Mouse (Mus musculus): ENCODE measurements around the gene Mgp. TPM values are rescaled to one million over a fixed set of nuclear protein-coding genes. Genes with fewer than 3 reads are reported as not detected.
A peak's percentile ranks its signal among the peaks of the same experiment; 100 is the strongest.

Gene Mgp
- 2.7 and 4.0 TPM in 2 replicates for polyA plus RNA-seq (2012; ENCODE audit: insufficient read depth, insufficient read length, missing spikeins)

DNA sequence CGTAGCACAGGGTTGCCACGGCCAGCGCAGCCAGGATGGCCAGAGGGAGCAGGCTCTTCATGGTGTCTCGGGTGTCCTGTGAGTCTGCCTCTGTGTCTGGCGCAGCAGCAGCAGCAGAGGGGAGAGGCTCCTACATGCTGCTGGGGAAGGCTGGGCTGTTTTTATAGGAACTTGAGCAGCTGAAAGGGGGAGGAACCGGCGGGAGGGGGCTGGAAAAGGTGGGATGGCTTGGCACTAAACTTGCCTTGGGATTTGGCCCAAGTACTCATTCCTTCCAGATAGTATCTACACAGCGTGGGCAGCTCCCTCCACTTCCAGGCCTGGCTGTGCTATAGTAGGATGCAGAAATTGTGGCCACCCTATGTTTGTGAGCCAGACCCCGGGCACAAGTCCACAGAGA is at the start of gene Mgp:
Gene Mgp (minus strand): TSS at position 154 of the 400 bp plus-strand sequence.
- no peak within 1 kb of the TSS for H3K27ac ChIP-seq (ENCODE audit: insufficient read depth, low read depth, low read length)
- TF ChIP-seq CTCF (IDR thresholded peaks at IDR 0.05; ENCODE audit: low read depth, low read length) = no peak
- no peak for TF ChIP-seq POLR2A (IDR thresholded peaks at IDR 0.05; ENCODE audit: borderline replicate concordance, low read depth, low read length)
- H3K4me1 ChIP-seq (ENCODE audit: control insufficient read depth, insufficient read depth, low read length) = 0 out of 2 replicates have a peak, but pooled peaks cover 2% of the 10 kb centered on the region
- no peak within 1 kb of the TSS for H3K4me3 ChIP-seq (ENCODE audit: insufficient read depth, low read length)

- H3K27ac ChIP-seq (ENCODE audit: insufficient read depth, low read depth, low read length) = peak overlapping the region; percentile 40
- H3K4me3 ChIP-seq (ENCODE audit: insufficient read depth, low read length) = no peak overlapping the region
- peaks cover 5% of the 10 kb centered on the region for H3K4me1 ChIP-seq (ENCODE audit: control insufficient read depth, insufficient read depth, low read length)
- TF ChIP-seq POLR2A (IDR thresholded peaks at IDR 0.05; ENCODE audit: borderline replicate concordance, low read depth, low read length) = no peak
- TF ChIP-seq CTCF (IDR thresholded peaks at IDR 0.05; ENCODE audit: low read depth, low read length) = no peak
Observed at GRCm38 (mm10) chr6:136925049-136925448, 49.4 kb upstream of the Mgp start.

- peaks cover 5% of the 10 kb centered on the region for H3K4me1 ChIP-seq (ENCODE audit: control insufficient read depth, insufficient read depth, low read length)
- TF ChIP-seq POLR2A (IDR thresholded peaks at IDR 0.05; ENCODE audit: borderline replicate concordance, low read depth, low read length) = no peak
- no peak for TF ChIP-seq CTCF (IDR thresholded peaks at IDR 0.05; ENCODE audit: low read depth, low read length)
- H3K4me3 ChIP-seq (ENCODE audit: insufficient read depth, low read length) = no peak within 1 kb of the TSS
- no peak within 1 kb of the TSS for H3K27ac ChIP-seq (ENCODE audit: insufficient read depth, low read depth, low read length)
Observed at GRCm38 (mm10) chr6:136923532-136923931, 47.9 kb upstream of the Mgp start, which contains the start of gene Pde6h. Pde6h (plus strand) TSS chr6:136923832.

DNA sequence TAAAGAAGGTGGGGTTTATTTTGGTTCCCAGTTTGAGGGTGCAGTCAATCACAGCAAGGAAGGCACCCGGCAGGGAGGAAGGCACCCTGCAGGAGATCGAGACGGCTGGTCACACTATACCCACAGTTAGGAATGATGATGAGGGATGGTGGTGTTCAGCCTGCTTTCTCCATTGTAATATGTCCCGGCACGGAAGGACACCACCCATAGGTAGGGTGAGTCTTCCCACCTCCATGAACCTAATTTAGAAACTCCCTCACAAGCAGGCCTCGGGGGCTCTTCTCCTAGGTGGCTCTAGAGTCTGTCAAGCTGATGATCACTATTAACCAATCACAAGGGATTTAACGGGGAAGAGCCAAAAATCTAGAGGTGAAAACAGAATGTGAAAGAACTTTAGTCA is 47.2 kb upstream of the Mgp start:
- no peak for TF ChIP-seq CTCF (IDR thresholded peaks at IDR 0.05; ENCODE audit: low read depth, low read length)
- no peak for TF ChIP-seq POLR2A (IDR thresholded peaks at IDR 0.05; ENCODE audit: borderline replicate concordance, low read depth, low read length)
- Histone ChIP-seq H3K4me3 (ENCODE audit: insufficient read depth, low read length) (no peak overlapping the region), H3K4me1 (ENCODE audit: control insufficient read depth, insufficient read depth, low read length) (peaks cover 5% of the 10 kb centered on the region)

DNA sequence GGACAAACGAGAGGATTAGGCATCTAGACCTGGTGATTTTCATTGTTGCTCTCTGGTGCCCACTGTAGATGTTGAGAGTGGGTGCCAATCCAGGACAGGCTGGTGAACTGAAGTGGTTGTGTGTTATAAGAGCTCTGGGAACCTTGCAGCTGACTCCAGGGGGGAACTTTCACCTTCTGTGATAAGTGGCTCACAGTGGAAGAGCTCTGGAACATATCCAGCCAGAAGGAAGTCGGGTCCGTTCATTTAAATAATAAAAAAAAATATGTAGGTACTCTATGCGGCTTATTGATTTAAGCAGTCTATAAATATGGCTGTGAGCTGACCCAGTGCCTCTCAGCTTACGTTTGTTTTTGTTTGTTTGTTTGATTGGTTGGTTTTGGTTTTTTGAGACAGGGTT is 46.5 kb upstream of the Mgp start, which contains the start of gene Erp27:
Gene Erp27 (minus strand): TSS at position 101 of the 400 bp plus-strand sequence.
- Histone ChIP-seq H3K27ac (ENCODE audit: insufficient read depth, low read depth, low read length) (no peak within 1 kb of the TSS), H3K4me1 (ENCODE audit: control insufficient read depth, insufficient read depth, low read length) (peaks cover 5% of the 10 kb centered on the region)
- TF ChIP-seq CTCF (IDR thresholded peaks at IDR 0.05; ENCODE audit: low read depth, low read length) = no peak
- TF ChIP-seq POLR2A (IDR thresholded peaks at IDR 0.05; ENCODE audit: borderline replicate concordance, low read depth, low read length) = no peak

More for the DNA sequence above, 47.2 kb upstream of the Mgp start:
- no peak overlapping the region for H3K27ac ChIP-seq (ENCODE audit: insufficient read depth, low read depth, low read length)

DNA sequence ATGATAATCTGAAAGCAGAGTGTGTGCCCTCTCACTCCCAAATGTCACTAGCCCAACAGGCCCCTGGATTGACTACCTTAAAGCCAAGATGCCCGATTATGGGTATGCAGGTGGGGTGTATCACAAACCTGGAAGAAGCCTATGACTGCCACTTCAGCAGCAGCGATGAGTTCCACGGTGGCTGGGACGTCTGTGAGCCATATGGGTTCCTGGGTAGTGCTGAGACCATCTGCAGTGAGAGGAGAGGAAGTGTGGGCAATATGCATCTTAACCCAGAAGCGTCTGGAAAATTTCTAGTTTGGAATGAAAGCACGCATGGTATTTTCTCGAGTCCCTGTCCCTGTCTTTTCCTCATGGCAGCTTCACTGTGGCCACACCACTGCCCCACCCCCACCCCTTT is 46.0 kb upstream of the Mgp start:
- Histone ChIP-seq H3K27ac (ENCODE audit: insufficient read depth, low read depth, low read length) (no peak overlapping the region), H3K4me1 (ENCODE audit: control insufficient read depth, insufficient read depth, low read length) (peaks cover 5% of the 10 kb centered on the region), H3K4me3 (ENCODE audit: insufficient read depth, low read length) (no peak overlapping the region)
- TF ChIP-seq CTCF (IDR thresholded peaks at IDR 0.05; ENCODE audit: low read depth, low read length) (no peak), POLR2A (IDR thresholded peaks at IDR 0.05; ENCODE audit: borderline replicate concordance, low read depth, low read length) (no peak)

More for the DNA sequence above, 46.5 kb upstream of the Mgp start, which contains the start of gene Erp27:
- no peak within 1 kb of the TSS for H3K4me3 ChIP-seq (ENCODE audit: insufficient read depth, low read length)

GRCm38 (mm10) chr6:136920320-136921257 is 45.0 kb upstream of the Mgp start:
- Histone ChIP-seq H3K4me1 (ENCODE audit: control insufficient read depth, insufficient read depth, low read length) (no peaks in the 10 kb centered on the region), H3K4me3 (ENCODE audit: insufficient read depth, low read length) (no peak overlapping the region), H3K27ac (ENCODE audit: insufficient read depth, low read depth, low read length) (no peak overlapping the region)
- peak; percentile 46 for TF ChIP-seq CTCF (IDR thresholded peaks at IDR 0.05; ENCODE audit: low read depth, low read length)
- TF ChIP-seq POLR2A (IDR thresholded peaks at IDR 0.05; ENCODE audit: borderline replicate concordance, low read depth, low read length) = no peak

GRCm38 (mm10) chr6:136917885-136918284 is 42.3 kb upstream of the Mgp start:
- peaks cover 4% of the 10 kb centered on the region for H3K4me1 ChIP-seq (ENCODE audit: control insufficient read depth, insufficient read depth, low read length)
- H3K4me3 ChIP-seq (ENCODE audit: insufficient read depth, low read length) = no peak overlapping the region
- no peak overlapping the region for H3K27ac ChIP-seq (ENCODE audit: insufficient read depth, low read depth, low read length)
- no peak for TF ChIP-seq CTCF (IDR thresholded peaks at IDR 0.05; ENCODE audit: low read depth, low read length)
- no peak for TF ChIP-seq POLR2A (IDR thresholded peaks at IDR 0.05; ENCODE audit: borderline replicate concordance, low read depth, low read length)

GRCm38 (mm10) chr6:136915721-136916395 is 40.2 kb upstream of the Mgp start:
- Histone ChIP-seq H3K4me3 (ENCODE audit: insufficient read depth, low read length) (no peak overlapping the region), H3K27ac (ENCODE audit: insufficient read depth, low read depth, low read length) (no peak overlapping the region), H3K4me1 (ENCODE audit: control insufficient read depth, insufficient read depth, low read length) (peaks cover 4% of the 10 kb centered on the region)
- no peak for TF ChIP-seq CTCF (IDR thresholded peaks at IDR 0.05; ENCODE audit: low read depth, low read length)
- no peak for TF ChIP-seq POLR2A (IDR thresholded peaks at IDR 0.05; ENCODE audit: borderline replicate concordance, low read depth, low read length)

Measured in bone marrow macrophage, adult 2 months (primary cell).